Mouse (Mus musculus): ENCODE results near the gene Sntb2.
A peak's percentile ranks its signal among the peaks of the same experiment; 100 is the strongest.

Gene Sntb2

DNA sequence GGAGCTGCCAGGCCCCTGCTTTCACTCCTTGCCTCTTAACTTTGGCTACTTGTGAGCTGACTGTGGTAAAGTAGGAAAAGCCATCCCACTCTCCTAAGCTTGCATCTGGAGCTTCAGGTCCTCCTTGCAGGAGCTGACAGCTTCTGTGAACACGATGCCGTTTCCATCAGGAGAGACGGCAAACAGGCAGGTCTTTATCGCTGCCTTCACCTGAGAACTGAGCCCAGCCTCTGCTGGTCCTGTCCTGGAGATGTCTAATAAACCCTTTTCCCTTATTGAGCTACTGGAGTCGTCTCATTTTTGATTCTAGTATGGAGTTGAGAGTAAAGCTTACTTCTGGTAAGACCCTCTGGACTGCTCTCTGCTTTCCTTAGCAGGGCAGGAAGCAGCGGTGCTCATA is 109.9 kb downstream of the Sntb2 start:
- DNase-seq = no peak

GRCm38 (mm10) chr8:107046976-107047375 is 111.4 kb downstream of the Sntb2 start:
- no peak for DNase-seq

- peak; percentile 87 for DNase-seq
Measured at GRCm38 (mm10) chr8:107048061-107048941, 112.8 kb downstream of the Sntb2 start, which contains the start of gene Pdf. Gene Pdf, minus strand, starts transcription at chr8:107048614.

DNA sequence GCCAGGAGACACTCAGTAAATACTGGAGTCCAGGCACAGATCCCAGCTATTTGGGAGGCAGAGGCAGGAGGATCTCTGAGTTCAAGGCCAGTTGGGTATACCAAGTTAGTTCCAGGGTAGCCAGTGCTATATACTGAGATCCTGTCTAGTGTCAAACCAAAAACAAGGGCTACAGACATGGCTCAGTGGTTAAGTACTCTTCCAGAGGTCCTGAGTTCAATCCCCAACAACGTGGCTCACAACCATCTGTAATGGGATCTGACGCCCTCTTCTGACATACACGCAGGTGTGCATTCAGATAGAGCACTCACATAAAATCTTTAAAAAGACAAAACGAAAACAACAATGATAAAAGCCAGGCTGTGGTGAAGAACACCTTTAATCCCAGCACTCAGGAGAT is 113.9 kb downstream of the Sntb2 start:
- DNase-seq = no peak

DNA sequence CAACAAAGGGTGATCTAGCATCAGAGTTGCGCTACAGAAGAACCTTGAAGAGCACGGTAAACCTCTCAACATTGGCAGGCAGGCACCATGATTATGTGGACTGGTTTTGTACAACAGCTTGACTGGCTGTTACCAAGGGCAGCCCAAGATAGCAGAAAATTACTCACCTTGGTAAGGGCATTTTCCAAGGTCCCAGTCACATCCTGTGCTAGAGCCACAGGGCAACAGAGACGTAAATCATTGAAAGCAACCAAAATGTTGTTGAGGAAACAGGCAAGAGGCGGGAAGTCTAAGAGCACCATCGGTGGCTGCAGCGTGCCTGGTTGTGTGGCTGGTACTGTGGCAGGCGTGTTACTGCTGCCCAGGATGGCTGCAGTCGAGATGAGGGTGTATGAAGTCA is 116.5 kb downstream of the Sntb2 start:
- no peak for DNase-seq

GRCm38 (mm10) chr8:107056076-107056972 is 120.8 kb downstream of the Sntb2 start, which contains the start of the genes Cog8 and Nip7:
Gene Cog8, minus strand, starts transcription at chr8:107056689.
Gene Nip7, plus strand, starts transcription at chr8:107056877.
- DNase-seq = peak; percentile 96

DNA sequence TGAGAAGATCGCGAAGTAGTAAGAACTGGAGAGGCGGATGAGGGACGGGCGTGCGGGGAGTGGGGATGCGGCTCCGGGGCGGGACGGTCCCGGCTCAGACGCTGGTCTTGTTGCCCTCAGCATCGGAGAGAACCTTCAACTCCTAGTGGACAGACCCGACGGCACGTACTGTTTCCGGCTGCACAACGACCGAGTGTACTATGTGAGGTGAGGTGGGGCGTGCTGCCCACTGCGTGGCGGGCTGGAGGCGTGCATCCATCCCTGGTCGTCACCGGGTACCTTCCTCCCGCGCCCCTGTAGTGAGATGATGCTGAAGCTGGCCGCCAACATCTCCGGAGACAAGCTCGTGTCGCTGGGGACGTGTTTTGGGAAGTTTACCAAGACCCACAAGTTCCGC is 121.4 kb downstream of the Sntb2 start:
- DNase-seq = no peak

GRCm38 (mm10) chr8:107062613-107063012 is 127.1 kb downstream of the Sntb2 start:
- no peak for DNase-seq

- DNase-seq = no peak
Measured at GRCm38 (mm10) chr8:107065511-107066496, 130.3 kb downstream of the Sntb2 start, which contains the start of gene Tmed6. Gene Tmed6, minus strand, starts transcription at chr8:107065644.
